Mouse (Mus musculus) T-helper 17 cell (primary cell): ENCODE data around the gene Ubash3a.

Experiments
- in situ Hi-C, 2 experiments: fragments of 300-600 bp; cut with MboI, MseI; formaldehyde crosslinking; loops; 1 replicate in 1 of 2; 2 replicates in 1 of 2; pipeline ENCODE4 v1.15.1; 2025; ENCODE audit warnings: high pct_unique_total_duplicates in 2 of 2

Gene Ubash3a

GRCm38 (mm10) chr17:31277931-31278330, 70.3 kb downstream of the Ubash3a start:
- in situ Hi-C loops, result no loop called here

DNA sequence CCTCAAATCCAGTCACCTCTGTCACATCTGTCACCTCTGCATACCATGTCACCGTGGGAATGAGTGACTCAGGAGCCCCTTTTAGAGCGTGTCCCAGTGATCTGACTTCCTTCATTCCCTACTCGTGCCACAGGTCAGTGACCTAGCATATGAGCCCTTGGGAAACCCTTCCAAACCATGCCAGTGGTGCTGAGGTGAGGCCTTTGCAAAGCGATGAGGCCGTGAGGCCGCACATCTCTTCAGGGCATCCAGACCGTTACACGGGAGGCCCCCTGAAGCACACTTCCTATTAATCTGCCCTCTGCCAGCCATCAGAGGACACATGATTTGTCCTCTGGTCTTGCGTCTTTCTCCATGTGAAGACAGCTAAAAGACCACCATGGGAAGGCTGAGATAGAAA, 71.9 kb downstream of the Ubash3a start:
- in situ Hi-C loops, result no loop called here

DNA sequence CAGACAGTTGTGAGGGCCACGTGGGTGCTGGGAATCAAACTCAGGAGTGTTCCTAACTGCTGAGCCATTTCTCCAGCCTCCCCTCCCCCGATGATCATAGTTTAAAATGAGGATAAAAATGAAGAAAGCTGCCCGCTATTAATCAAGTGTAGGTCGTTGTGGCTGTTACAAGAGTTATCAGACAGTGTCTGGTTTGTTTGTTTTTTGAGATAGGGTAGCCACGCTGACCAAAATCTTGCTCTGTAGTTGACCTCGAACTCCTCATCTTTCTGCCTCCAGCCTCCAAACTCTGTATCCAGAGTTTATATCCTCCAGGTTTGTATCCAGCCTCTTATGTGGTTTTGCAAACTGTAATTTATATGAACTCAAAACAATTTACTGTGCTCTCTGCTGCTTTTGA, 72.6 kb downstream of the Ubash3a start:
- in situ Hi-C loops, result no loop called here

DNA sequence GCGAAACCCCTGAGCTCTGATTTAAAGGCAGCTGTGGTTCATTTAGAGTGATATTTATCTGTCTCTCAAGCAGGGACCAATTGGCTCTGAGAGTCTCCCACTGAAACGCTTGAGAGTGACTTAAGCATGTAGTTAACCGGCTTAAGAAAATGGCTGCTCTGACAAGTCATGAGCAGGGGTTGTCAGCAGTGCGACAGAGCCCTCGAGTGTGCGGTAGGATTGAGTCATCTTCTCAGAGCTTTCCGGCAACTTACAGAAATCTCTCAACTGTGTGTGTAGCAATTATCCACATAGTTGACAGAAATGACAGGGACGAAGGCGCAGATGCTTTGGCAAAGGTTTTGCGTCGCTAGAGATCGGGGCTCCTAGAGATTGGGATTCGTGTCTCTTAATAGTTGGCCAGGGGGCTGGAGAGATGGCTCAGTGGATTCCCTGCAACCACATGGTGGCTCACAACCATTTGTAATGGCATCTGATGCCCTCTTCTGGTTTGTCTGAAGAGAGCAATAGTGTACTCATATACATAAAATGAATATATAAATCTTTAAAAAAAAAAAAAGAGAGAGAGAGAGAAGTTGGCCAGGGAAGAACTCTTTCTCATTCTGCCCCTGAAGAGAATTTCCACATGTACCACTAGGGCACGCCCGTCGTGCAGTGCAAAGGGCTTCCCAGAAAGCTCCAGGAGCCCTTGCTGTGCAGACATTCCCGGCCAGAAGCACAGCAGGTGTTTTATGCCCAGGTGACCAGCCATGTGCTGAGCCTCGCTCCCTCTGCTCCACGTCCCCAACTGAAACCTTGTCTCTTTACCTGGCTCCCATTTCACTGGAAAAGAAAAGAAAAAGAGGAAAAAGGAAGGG, 74.4 kb downstream of the Ubash3a start:
- in situ Hi-C loops, result no loop called here

- in situ Hi-C loops, result no loop called here
Measured at GRCm38 (mm10) chr17:31282687-31283053, 75.0 kb downstream of the Ubash3a start.

DNA sequence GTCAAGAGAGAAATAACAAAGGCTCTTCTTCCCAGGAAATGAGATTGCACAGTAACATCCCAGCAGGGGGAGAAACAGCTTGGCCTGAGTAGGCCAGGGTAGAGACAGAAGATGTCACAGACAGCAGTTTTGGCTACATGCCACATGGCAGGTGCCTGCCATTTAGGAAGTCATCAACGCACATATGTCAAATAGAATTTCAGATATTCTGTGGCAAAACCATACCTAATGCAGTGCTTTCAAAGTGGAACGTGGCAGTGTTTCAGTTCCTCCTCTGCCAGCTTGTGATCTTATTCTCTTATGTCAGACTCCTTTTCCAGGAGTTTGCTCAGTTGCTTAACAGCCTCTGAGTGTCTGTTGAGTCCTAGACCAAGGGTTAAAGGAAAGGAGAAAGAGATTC, 78.2 kb downstream of the Ubash3a start:
- in situ Hi-C loops, result no loop called here

- in situ Hi-C loops, result no loop called here
Measured at GRCm38 (mm10) chr17:31286492-31286891, 78.8 kb downstream of the Ubash3a start, which contains the start of gene Slc37a1. Slc37a1 (plus strand) TSS chr17:31286792.

- in situ Hi-C loops, result no loop called here
Measured at GRCm38 (mm10) chr17:31287216-31287615, 79.5 kb downstream of the Ubash3a start.

- in situ Hi-C loops, result no loop called here
Measured at GRCm38 (mm10) chr17:31288999-31289726, 81.5 kb downstream of the Ubash3a start.

GRCm38 (mm10) chr17:31290311-31290710, 82.6 kb downstream of the Ubash3a start:
- in situ Hi-C loops, result loop anchor here in 1 of 2 experiments (5.0 kb wide), 1 partner anchor 48 kb away; no protein-coding TSS in a partner anchor

DNA sequence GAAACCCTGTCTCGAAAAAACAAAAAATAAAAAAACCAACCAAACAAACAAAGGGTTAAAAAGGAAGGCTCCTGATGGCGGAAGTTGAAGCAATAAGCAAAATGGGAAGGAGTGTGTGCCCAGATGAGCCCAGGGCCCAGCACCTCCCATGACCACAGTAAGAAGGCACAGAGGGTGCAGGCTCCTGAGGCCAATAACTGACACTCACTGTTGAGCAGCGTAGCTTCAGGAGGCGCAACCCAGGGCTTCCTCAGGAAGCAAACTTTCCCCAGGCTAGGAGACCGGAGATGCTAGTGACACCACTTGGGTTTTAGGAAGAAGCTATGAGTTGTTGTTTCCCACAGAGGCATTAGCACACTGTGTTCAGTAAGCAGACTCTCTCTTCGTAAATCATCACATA, 83.2 kb downstream of the Ubash3a start:
- in situ Hi-C loops, result loop anchor here in 1 of 2 experiments (5.0 kb wide), 1 partner anchor 49 kb away; no protein-coding TSS in a partner anchor

GRCm38 (mm10) chr17:31294363-31295214, 86.9 kb downstream of the Ubash3a start:
- in situ Hi-C loops, result loop anchor here (5.0 kb wide), 2 partner anchors 52 to 87 kb away; partner anchors contain the start of gene Ubash3a (in 1 of the 2)

DNA sequence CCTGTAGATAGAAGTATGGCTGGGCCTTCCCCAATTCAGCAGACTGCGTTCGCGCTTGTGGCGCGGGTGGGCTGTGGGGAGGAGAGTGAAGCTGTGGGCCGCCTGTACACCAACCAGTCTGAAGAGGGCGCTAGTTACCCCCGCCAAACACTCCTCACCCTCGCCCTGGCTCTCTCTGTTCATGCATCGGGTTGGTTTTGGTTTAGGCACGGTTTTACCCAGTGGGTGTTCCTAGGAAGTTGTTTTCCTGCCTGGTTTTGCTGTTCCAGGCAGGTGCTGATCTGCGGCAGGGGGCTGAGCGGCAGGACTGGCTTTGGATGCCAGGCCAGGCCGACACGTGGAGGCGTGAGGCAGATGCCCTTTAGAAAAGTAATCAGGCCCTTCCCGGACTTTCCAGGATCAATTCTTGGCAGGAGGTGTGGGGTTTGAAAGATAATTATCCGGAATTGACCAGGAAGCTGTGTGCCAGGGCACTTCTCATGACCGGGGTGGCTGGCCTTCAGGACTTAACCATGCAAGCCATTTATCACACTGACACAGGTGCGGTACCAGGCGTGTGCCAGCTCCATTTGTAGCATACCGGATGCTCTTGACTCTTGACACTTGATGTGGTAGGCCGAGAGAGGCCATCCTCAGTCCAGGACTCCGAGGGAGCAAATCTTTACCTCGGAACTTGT, 87.7 kb downstream of the Ubash3a start:
- in situ Hi-C loops, result loop anchor here in 1 of 2 experiments (5.0 kb wide), 1 partner anchor 88 kb away; the partner anchor contains the start of gene Ubash3a

GRCm38 (mm10) chr17:31295892-31296781, 88.5 kb downstream of the Ubash3a start:
- in situ Hi-C loops, result loop anchor here in 1 of 2 experiments (5.0 kb wide), 1 partner anchor 89 kb away; the partner anchor contains the start of gene Ubash3a
